Mouse (Mus musculus): ENCODE data around the gene Srpk1.
A peak's percentile ranks its signal among the peaks of the same experiment; 100 is the strongest.

The Srpk1 gene

GRCm38 (mm10) chr17:28622300-28622759 is at the start of gene Srpk1:
Gene Srpk1 (minus strand): TSS chr17:28622709.
- peak; percentile 94 for DNase-seq (ENCODE audit: low spot score)

- DNase-seq (ENCODE audit: low spot score) = no peak
Measured at GRCm38 (mm10) chr17:28659564-28659963, 37.1 kb upstream of the Srpk1 start.

- no peak for DNase-seq (ENCODE audit: low spot score)
Measured at GRCm38 (mm10) chr17:28657936-28658335, 35.4 kb upstream of the Srpk1 start.

DNA sequence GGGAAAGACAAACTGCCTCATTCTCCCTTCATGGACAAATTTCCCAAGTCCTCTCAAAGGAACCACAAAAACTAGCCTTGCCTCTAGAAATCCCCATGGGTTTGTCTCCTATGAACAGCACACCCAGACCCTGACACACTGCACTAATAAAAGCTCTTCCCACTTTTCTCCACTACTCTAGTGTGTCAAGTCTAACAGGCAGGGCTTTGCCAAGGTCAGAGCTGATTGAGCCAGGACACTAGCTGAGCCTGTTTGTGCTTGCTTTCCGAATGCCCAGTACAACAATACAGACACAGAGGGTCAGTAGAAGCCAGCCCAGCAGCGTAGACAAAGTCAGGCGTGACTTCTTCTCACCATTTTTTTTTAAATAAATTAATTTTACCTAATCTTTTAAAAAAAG is 27.8 kb upstream of the Srpk1 start:
- DNase-seq (ENCODE audit: low spot score) = no peak

DNA sequence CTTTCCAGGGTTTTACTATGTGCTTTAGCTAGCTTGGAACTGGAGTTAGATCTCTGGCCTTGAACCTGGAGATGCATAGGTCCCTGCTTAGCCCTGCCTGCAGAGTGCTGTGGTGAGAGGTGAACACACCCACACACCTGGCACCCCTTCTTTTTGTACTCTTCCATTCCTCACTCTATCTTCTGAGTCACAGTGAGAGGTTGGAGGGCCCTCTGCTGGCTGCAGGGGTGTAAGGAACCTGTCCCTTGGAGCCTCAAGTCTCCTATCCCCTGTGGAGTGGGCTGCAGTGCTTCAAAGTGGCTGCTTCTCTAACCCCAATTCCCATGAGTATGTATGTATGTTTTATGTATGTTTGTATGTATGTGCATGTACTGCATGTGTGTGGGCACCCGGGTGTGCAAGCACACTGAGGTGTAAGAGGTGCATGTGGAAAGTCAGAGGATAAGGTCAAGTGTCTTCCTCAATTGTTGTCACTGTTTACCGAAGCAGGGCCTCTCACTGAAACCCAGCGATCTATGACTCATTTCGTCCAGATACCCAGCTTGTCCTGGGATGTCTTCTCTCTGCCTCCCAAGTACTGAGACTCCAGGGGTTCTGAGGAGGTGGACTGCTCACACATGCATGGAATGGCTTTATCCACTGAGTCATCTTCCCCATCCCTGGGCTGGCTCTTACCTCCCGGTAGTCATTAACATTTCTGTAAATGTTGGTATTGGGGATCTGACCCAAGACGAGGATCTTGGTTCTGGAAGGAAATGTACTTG is 26.3 kb upstream of the Srpk1 start:
- DNase-seq (ENCODE audit: low spot score) = no peak

DNA sequence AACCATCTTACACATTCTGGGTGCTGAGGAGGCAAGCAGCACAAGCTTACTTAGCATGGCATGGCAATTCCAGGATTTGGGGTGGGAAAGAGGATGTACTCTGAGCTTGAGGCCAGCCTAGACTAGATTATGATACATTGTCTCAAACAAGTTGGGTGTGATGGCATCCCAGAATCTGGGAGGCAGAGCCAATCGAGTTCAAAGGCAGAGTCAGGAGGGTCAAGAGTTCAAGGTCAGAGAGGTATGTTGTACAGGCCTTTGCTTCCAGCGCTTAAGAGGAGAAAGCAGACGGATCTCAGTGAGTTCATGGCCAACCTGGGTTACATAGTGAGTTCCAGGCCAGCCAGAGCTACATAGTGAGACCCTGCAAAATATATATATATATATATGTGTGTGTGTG is 23.7 kb upstream of the Srpk1 start:
- DNase-seq (ENCODE audit: low spot score) = peak; percentile 49

GRCm38 (mm10) chr17:28644112-28644511 is 21.6 kb upstream of the Srpk1 start:
- no peak for DNase-seq (ENCODE audit: low spot score)

DNA sequence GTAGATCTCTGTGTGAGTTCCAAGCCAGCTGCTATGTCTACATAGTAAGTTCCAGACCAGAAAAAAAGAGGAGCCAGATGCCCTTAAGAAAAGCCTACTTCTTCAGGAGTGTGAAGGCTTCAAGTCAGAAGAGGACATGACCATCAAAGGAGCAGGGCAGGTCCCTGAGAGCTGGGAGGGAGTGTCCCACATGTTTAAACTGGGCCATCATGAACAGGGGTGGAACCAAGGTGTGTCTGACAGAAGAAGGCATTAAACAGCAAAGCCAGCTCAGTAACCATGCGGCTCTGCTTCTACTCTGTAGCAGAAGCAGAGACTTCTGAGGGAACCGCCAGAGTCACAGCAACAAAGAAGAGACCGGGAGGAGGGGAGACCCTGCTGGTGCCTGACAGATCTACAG is 21.2 kb upstream of the Srpk1 start:
- DNase-seq (ENCODE audit: low spot score) = no peak

- no peak for DNase-seq (ENCODE audit: low spot score)
Measured at GRCm38 (mm10) chr17:28640113-28640512, 17.6 kb upstream of the Srpk1 start.

DNA sequence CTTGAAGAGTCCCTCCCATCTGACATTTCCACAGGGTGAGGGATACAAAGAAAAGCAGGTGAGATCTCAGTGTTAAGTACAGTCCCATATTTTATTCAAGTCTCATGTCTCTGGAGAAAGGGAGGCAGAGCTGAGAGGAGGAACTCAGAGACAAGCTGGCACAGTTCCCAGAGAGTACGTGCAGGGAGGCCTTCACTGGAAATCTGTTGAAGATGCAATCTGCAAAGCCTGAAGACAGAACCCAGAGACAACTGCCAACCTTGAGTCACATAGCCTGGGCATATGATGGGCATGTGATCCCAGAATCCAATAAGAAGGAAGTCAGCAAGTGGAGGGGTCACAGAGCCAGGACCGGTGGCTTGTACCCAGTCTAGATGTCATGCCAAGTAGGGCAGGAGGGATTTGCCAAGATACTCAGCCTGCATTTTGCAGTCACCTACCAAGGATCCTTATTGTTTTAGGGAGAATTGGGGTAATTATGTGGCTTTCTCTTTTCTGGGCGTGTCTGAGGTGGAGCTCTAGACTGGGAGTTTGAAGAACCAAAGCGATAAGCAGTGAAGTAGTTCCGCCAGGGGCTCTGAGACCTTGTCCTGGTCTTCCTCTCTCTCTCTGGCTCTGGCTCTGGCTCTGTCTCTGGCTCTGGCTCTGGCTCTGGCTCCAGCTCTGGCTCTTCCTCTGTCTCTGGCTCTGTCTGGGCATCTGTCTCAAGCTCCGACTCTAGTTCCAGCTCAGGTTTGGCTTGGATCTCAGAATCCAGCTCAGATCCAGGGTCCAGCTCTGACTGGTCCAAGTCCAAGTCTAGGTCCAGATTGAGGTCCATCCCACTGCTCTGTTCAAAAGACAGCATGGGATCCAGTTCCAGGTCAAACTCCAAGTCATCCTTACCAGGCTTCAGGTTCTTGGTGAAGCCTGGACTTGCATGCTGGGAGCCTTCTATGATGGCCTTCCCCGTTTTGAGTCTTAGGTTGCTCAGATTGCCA is 15.5 kb upstream of the Srpk1 start:
- peak; percentile 48 for DNase-seq (ENCODE audit: low spot score)

DNA sequence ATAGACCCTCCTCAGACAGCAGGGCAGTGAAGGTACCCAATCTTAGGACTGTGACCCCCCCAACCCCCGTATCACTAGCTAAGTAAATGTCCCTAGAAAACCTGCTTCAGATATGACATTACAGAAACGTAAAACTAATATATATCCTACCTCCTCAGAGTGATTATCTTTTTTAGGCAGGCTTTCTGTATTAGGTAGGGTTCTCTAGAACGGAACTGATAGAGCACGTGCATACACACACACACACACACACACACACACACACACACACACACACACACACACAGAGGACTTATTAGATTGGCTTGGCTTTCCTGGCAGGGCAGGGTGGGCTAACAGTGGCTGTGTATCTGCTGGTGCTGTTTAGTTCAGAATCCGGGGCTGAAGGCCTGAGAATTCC is 13.3 kb upstream of the Srpk1 start:
- no peak for DNase-seq (ENCODE audit: low spot score)

GRCm38 (mm10) chr17:28629125-28629524 is 6.6 kb upstream of the Srpk1 start:
- no peak for DNase-seq (ENCODE audit: low spot score)

- no peak for DNase-seq (ENCODE audit: low spot score)
Measured at GRCm38 (mm10) chr17:28628248-28629124, 6.0 kb upstream of the Srpk1 start.

GRCm38 (mm10) chr17:28626937-28627336 is 4.4 kb upstream of the Srpk1 start:
- no peak for DNase-seq (ENCODE audit: low spot score)

DNA sequence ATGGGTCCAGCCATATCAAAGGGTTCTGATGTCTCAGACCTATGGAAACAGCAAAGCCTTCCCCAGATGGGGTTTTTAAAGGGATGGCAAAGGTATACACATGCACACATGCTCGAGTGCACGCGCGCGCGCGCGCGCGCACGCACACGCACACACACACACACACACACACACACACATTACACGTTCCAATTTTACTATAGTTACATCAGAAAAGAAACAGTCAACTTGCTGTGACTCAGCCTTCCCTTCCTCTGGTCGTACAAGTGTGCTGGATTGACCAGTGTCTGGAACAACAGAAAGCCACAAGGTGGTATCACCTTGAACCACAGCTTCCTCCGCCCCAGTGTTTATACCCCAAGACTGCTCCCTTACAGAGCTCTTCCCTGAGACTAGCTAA is 2.8 kb upstream of the Srpk1 start:
- no peak for DNase-seq (ENCODE audit: low spot score)

DNA sequence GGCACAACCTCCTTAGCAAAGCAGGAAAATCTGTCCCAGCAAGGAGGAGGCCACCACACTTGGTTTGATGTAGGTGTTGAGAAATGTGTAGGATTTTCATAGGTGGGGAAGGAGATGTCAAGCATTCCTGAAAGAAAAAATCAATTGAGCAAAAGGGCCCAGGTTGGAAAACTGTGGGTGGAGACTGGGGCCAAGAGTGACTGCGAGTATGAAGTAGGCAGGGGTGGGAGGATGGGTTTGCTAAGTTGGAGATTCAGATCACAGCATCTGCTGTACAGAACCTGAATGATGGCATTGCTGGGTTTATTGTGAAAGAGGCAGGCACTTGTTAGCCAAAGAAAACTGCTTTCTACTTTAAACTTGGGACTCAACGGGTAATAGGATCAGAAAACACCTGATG is 2.3 kb upstream of the Srpk1 start:
- no peak for DNase-seq (ENCODE audit: low spot score)

DNA sequence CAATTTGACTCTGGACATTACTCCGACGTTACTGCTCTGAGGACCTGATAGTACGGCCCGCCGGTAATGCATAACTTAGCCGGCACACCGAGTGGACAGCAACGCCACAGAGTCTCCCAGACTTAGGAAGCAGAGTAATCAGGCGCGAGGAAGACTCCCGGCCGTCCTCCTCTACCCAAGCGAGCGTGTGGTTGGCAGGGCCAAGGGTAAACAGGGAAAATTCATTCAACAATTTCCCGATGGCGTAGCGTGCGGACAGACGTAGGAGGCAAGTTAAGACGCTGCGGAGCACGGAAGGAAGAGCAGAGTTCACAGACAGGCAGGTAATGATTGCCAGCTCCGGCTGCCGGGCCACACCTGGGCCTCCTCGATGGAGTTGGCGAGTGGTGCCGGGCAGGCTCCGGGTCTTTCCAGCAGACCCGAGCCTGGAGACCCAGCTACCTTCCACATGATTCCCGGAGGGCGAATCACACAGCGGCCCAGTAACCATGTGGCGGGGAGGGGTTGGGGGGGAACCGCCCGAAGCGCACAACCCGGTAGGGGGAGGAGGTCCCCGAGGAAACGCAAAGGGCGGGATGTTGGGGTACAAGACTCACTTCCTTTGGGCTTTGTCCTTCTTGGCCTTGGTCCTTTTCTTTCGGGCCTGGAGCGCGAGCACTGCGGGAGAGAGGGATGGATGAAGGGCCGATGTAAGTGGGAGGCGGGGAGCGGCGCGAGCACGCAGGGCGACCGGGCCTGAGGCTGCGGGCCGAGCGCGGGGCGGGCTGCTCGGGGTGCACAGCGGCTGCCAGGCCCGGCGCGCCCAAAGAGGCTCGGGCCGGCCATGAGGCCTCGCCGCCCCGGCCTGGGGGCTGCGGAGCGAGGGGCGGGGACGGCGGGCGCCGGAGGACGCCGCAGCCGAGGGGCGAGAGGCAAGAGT is 869 bp downstream of the Srpk1 start:
- peak; percentile 59 for DNase-seq (ENCODE audit: low spot score)

- DNase-seq (ENCODE audit: low spot score) = no peak
Measured at GRCm38 (mm10) chr17:28618775-28619174, 3.7 kb downstream of the Srpk1 start.

DNA sequence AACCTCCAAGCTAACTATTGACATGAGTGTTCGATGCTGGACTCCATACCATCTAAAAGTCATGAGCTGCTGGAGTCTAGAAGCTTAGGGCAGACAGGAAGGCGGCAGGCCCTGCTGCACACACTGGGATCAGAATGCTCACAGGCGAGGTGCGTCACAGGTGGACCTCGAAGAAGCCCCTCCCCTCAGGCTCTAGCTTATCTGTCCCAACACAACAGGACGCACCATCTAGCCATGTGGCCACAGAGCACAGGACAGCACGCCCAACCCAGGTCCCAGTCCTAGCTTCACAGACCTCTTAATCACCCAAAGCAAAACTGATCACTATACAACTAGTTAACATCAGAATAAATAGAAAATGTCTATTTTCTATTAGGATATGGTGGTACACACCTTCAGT is 4.4 kb downstream of the Srpk1 start:
- no peak for DNase-seq (ENCODE audit: low spot score)

GRCm38 (mm10) chr17:28617636-28618035 is 4.9 kb downstream of the Srpk1 start:
- no peak for DNase-seq (ENCODE audit: low spot score)

GRCm38 (mm10) chr17:28615332-28615731 is 7.2 kb downstream of the Srpk1 start:
- DNase-seq (ENCODE audit: low spot score) = no peak

All from testis, postnatal 14 days (tissue).